Mouse (Mus musculus) 3134 (cell line): Measurements from ENCODE around the gene Hpn.

Experiments
- DNase-seq: peaks from one replicate; pipeline ENCODE4 v3.0.0-alpha.2; 2011; ENCODE audit warnings: low spot score; ENCODE audit not compliant: insufficient read length; ENCODE audit errors: extremely low read depth

The Hpn gene

DNA sequence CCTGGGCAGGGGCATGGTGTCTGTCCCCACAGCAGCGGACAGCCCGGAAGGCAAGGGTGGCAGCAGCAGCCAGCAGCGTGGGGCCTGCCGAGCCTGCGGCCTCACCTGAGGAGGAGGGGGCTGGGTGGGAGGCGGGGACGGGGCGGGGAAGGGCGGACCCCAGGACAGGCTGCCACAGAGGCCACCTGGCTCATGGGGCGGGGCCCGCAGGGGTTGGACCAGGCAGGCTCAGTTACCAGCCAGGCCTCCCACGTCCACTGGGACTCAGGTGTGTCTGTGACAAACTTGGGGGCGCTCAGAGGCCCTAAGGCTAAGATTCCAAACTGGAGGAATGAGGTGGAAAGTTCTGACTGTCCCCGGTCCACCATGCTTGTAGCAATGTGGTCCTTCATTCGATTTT lies at the start of gene Hpn:
TSS of gene Hpn (minus strand) at position 109 of the 400 bp plus-strand sequence.
- no peak for DNase-seq

DNA sequence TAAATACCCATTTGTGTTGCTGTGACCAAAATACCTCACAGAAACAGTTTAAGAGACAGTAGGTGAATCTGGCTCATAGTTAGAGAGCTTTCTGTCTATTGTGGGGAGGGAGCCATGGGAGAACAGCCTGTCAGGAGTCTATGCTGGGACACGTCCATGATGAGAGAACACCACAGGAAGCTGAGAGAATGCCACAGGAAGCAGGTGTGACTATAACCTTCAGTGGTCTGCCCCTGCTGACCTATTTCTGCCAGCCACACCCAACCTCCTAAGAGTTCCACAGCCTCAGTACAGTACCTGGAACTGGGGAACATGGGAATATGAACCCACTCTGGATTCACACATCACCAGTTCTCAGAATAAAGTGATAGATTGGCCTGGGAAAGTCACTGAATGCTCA lies 49.7 kb upstream of the Hpn start:
- DNase-seq: no peak

DNA sequence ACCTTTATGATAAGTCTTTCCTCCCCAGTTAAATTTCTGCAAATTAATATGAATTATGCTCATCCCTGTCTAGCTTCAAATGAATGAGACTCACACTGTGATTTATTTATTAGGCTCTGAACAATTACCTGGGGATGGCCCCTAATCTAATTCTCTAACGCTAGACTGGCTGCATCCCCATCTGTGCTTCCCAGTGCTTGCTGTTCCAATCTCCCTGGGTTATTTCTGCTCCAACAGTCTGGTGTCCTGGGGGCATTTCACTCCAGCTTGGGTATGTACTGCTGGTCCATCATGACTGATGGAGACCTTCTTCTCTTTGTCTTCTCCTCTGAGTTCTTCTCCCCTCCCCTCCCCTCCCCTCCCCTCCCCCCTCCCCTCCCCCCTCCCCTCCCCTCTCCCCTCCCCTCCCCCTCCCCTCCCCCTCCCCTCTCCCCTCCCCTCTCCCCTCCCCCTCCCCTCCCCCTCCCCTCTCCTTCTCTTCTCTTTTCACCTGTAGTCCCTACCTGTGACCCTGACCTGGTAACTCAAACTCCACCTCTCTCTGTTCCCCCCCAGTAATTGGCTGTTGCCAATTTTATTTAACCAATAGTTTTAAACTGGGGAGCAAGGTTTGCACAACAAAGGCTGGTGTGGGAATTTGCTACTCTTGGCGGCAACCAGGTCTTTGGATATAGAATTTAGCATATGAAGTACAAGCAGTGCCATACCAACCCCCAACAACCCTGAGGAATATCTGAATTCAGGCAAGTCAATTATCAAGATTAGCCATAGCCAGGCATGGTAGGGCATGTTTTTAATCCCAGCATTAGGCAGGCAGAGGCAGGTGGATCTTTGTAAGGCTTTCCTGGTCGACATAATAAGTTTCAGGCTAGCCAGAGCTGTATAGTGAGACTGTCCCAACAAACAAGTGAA lies 48.8 kb upstream of the Hpn start:
- no peak for DNase-seq

DNA sequence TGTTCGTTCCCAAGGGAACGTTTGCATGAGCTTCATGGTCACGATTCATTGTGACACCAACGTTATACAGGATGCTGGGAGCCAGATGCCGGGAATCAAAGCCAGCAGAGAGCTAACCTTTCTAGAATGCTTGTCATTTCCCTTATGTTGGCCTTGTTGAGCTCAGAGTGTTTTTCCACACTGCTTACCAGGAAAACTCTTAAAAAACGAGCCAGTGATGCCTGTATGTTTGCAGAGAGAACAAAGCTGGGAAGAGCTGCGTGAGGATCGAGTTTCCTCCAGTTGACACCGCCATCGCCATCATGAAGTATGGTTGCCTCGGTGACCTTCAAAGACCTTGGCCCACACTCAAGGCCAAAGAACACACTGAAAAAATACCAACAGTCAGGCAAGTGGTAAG lies 47.2 kb upstream of the Hpn start:
- DNase-seq: no peak

DNA sequence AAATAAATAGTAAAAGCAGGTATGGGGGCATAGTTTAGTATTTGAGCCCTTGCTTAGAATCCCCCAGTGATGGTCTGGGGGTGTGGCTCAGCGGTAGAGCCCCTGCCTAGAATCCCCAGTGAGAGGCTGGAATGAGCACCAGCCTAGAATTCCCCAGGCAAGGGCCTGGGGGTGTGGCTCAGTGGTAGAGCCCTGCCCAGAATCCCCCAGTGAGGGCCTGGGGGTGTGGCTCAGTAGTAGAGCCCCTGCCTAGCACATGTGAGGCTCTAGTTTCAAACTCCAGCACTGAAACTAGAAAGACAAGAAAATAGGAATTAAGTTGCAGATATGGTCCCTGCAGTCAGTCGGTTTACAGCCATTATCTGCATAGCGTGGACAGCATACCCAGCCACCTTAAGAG lies 46.7 kb upstream of the Hpn start:
- DNase-seq: no peak

DNA sequence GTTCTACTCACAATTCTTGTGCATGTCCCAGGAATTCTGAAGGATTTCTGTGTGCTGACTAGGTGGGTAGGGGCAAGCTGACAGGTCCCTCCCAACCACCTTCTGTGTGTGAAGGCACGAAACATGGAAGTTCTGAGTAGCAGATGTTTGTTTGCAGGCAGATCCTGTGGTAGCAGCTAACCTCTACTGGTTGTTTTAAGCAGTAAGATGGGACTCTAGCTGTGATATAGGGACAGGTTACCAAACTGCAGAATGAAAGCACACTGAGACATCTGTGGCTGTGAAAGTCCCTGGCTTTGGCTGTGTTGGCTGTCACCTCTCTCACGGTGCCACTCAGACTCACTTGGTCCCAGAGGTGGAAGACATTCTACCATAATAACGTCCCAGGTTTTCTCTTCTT lies 46.2 kb upstream of the Hpn start:
- DNase-seq: no peak

DNA sequence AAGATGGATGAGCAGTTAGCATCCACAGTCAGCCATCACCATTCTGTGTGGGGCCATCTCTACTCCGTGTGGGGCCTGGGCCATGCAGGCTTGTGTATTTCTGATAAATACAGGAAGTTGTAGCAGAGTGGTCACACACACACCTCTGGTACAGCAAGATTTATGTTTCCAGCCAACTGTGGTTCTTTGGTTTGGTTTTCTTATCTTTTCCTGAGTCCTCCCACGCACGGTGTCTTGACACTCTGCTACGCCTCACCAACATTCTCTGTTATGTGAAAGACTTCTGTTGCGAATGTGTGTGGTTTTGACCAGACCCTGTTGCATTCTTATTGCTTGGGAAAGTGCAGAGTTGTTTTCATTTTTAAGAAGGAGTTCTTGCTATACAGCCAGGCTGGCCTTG lies 45.7 kb upstream of the Hpn start:
- no peak for DNase-seq

DNA sequence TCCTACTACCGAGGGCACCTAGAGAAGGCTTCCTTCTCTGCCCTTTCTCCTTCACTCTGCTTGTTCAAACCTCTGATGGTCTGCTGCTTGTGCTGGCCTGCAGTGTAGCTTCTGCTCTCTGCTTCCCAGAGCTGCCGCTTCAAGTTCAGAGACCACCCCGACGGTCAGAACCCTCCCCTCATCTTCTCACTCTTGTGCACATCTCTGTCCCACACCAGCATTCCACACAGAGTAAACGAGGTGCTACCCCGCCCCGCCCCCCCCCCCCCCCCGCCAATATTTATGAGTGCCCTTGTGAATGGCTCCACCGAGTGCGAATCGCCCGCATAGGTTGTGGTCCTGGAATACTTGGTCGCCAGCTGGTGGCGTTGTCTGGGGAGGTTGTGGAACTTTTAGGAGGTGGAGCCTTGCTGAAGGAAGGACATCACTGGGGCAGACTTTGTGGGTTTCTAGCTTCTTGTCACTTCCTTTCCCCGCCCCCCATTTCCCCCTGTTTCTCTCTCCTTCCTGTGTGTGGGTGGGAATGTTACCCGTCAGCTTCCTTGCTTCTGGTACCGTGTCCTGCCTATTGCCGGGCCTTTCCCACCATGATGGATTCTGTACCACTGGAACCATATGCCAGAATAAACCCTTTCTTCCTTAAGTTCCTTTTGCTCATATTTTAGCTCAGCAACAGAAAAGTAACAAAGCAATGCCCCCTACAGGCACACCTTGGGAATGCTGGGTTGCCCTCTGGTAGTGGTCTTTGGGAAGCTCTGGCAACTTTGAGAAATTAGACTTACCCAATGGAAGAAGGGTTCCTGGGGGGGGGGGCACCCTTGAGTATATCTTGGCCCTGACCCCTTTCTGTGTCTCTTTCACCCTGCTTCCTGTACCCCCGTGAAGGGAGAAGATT lies 41.2 kb upstream of the Hpn start:
- DNase-seq: no peak

DNA sequence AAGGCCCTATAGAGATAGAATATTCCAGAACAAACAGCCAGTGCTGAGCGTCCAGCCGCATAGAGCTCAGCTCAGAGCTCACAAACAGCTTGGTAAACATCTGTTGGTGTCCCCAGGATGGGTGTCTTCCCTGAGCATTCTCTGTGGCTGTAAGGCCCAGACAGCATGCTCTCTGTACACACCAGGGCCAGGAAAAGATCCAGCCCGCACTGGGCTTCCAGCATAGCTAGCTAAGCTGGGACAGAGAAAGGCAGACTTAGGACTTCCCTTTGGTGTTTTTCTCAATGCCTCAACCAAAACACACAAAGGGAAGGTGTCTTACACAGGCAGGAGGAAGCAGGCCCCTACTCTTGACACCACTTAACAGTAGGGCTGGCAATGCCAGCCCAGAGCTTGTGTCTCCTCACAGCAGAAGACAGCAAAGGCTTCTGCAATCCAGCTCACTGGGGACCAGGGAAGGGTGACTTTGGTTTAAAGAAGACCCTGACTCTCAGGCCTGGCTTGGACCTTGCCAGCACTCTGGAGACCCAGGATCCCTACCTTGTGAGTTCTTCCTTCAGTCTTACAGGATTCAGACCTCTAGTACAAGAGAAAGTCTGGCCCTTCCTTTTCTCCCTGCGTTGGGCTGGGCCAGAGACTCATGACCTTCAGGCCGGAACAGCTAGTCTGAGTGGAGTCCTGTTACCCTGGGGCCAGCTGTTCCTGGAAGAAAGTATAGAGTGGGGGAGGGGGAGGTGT lies 40.4 kb upstream of the Hpn start, which contains the start of gene Gramd1a:
TSS of gene Gramd1a (minus strand) at position 601 of the 738 bp plus-strand sequence.
- no peak for DNase-seq

DNA sequence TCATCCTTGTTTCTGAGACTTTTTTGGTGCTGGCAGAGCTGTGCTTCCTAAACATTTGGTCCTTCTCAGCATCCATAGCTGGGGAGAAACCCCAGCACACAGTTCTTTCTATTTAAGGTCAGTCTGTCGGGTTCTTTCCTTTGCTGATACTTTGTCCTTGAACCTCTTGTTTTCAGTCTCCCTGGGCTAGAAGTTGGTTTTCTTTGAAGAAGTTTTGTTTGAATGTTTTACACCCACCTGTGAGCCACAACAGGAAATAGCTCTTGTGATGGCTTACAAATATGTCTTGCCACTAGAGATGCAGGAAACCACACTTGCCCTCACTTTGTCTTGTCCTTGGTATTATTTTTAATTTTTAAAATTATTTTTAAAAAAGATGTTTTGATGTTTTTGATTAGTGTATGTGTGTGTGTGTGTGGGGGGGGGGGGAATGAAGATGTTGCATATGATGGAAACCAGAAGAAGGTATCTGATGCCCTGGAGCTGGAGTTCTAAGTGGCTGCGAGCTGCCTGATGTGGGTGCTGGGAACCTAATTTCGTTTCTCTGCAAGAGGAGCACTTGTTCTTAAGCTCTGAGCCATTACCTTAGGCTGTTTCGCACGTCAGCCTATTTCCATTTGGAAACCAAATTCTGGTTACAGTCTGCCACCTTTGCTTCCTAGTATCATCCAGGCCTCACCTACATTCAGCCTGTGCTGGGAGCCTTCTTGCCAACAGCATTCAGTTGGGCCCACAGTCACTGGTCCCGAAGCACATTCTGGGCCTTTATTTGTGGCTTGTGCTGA lies 38.6 kb upstream of the Hpn start:
- no peak for DNase-seq

DNA sequence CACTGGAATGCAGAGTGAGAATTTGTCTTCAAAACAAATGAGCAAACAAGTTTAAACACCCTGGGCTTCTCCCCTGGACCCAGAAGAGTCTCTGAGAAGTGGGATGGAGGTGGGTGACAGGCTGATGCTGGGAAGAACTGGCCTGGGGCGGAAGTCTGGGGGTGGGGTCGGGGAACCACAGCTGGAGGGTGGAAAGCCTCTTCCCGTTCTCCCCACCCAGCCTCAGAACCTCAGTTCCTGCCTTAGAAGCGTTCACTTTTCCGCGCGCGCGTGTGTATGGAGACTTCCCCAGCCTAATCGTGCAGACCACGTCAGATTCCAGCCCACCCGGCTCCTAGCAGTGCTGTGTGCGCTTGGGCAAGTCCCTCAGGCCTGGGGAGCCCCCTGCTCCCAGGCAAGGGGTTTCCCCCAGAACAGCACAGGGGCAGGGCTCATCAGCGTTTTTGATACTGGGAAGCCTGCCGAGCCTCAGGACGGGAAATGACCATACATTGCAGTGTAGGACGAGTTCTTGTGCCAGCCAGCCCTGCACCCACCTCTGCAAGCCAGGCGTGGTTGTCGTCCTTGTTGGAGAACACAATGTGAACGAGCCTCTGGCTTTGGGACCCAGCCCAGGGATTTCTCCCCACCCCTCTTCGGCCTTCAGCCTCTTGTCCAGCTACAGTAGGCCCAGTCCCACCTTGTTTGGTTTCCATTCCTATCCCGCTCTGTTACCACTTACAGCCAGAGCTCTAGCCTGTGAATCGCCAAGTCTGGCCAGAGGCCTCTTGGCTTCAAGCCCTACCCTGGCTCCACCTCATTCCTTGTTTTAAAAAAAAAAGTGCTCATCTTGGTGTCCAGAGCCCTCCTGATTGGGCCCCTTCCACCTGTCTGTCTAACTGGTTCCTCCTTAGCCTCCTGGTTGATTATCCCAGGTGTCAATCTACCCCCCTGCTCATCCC lies 36.5 kb upstream of the Hpn start:
- peak; percentile 75 for DNase-seq

DNA sequence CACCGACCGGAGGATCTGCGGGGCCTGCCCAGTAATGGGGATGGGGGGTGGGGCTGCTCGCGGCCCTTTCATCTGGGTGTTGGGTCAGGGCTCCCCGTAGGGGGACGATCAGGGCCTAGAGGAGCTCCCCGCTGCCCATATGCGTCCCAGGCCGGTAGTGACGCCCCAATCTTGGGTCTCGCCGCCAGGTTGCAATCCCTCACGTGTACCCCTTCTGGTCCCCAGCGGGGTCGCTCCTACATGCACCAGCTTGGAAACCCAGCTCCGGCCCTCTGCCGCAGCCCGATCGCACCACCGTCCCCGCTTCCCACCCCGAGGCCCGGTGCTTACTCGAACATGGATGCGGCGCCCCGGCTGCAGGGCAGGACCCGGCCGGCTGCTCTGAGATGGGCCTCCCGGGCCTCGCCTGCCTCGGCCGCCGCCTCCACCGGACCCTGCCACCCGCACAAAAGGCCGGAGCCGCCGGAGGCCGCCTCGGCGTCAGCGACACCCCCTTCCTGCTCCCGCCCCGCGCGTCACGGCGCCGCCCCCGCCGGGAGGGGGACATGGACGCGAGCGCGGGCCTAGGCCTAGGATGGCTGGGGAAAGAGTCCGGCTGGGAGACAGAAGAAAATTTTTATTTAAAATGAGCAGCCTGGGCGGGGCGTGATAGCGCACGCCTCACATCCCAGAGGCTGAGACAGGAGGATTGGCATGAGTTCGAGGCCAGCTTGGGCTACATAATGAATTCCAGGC lies 35.6 kb upstream of the Hpn start:
- peak; percentile 87 for DNase-seq

DNA sequence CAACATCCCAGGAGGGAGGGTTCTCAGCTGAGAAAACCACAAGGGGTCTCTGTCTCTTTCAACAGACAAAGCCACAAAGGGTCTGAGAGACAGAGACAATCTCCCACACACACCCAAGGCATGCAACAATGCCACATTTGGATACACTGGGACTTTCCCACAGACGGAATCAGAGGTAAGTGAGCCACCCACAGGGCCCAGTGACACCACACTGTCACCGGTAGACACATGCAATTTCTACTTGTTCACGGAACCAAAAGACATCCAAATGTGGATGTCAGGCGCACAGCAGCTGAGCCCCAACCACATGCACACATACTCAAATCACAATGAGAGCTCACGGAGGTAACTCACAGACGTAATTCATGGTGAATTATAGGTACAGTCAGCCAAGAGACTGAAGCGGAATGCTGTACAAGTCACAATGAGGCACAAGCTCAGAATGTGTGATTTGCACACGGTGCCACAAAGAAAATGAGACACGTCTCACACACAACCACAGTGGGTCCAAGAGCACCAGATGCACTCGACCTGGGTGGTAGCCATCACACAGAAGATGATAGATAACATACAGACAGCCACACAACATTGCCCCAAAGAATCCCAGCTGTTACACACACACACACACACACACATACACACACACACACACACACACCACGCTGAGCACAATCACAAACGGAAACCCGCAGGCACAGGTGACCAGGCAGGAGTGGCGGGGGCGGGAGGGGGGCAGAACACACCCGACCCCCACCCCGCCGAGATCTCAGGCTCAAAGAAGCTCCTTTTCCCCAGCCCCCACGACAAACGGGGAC lies 34.9 kb upstream of the Hpn start:
- no peak for DNase-seq

DNA sequence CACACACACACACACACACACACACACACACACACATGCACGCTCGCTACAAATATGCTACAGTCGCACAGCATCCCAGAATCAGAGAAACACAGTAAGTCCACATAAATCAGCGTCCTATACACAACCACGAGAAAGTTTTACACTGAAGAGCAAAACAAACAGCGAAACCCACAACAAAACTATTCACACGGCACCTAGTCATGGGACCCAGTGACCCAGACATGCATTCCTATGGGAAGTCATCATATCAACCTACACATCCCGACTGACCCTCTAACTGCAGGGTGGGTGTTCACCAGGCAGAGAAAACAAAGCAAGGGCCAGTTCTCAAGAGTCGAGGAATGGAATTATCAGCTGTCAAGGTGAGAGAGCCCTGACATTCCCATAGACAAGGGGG lies 34.2 kb upstream of the Hpn start:
- no peak for DNase-seq

DNA sequence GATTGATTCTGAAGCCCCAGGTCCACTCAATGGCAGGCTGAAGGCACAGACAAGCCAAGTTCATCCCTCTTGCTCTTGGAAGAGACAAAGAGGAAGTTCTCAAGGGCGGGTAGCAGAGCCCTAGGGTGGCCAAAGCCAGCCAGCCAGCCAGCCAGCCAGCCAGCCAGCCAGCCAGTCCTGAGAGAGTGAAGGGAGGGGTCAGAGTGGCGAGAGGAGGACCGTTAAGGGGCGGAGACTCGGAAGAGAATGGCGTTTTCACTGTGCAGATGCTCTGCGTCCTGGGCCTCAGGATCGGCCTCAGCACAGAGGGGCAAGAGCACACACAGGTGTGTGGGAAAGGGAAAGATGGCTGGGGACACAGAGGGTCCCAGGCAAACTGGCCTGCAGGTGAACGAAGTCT lies 33.7 kb upstream of the Hpn start:
- peak; percentile 62 for DNase-seq

DNA sequence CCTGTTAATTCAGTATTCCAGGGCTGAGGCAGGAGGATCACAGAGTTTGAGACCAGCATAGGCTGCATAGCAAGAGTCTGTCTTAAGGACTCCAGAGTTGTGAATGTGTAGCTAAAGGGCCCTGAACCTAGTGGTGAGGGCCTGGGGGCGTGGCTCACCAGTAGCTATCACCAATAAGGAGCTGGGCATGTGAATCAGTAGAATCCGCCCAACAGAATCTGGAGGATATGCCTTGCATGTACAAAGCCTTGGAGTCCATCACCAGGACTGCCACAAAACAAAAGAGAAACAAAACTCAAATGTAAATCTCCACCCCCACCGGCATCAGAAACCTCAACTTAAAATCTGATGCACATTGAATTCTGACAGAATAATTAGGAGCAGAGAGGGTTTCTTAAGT lies 33.0 kb upstream of the Hpn start:
- DNase-seq: no peak

DNA sequence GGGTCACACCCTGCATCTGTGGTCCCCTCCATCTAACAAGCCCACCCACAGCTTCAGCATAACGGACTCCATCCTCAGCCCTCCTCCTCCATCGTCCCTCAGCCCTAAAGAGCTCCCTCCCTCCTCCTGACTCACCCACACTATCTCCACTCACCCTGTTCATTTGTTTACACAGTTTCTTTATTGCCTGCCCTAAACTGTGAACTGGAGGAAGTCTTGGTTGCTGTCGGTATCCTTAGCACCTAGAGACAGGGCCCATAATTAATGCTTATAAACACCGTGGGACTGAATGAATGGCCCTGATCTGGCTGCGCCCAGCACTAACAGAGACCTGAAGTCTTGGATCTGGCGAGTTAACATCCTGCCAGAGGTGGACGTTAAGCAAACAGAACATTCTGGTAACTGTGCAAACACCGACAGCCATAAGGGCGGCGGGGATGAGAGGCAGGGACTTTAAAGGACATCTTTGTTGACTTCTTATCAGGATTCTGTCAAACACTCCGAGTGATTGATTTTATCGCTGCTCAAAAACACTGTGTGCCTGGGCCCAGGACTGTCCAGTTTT lies 30.6 kb upstream of the Hpn start:
- DNase-seq: no peak
